In genomic region chr5:76337100-76337499, GRCm38 (mm10) we compare ENCODE assay signal across 35 mouse cellular contexts. TPM values are rescaled to one million over a fixed set of nuclear protein-coding genes. Genes with fewer than 3 reads are reported as not detected.
DNase-seq lines count a peak whose midpoint lies in the region; ATAC-seq lines count a peak whose summit lies in the region.
"Had no signal": no experiment of that assay in that cellular context is flagged by ENCODE, and none has a peak within 500 bp of the region (broad histone marks: within the 10 kb centered on the region; RNA-seq: fewer than 3 reads in every experiment).

No protein-coding gene starts in this region.

- no peak overlapping the region for H3K27ac ChIP-seq in hindbrain, embryonic 12.5 days
- H3K27ac ChIP-seq: embryonic facial prominence, embryonic 13.5 days; forebrain, embryonic 12.5 days; kidney, postnatal 0 days; limb, embryonic 12.5 days; midbrain, embryonic 13.5 days; neural tube, embryonic 12.5 days had no signal

- peak; percentile 88 for ATAC-seq in granulocyte monocyte progenitor cell, adult 5-6 weeks (replicated peaks; ENCODE audit: poor library complexity, severe bottlenecking)
- ATAC-seq in megakaryocyte progenitor cell, adult 5-6 weeks (replicated peaks; ENCODE audit: poor library complexity) = peak; percentile 81
- no peak for ATAC-seq in hindbrain, embryonic 12.5 days (ENCODE audit: low FRiP score)
- ATAC-seq: liver, postnatal 0 days; midbrain, embryonic 13.5 days; Patski had no signal

- peak; percentile 45 for DNase-seq in 416B (ENCODE audit: low read depth)
- DNase-seq in CD4-positive, CD25-positive, alpha-beta regulatory T cell, adult 2 months (ENCODE audit: low read depth, low spot score) = peak; percentile 13
- DNase-seq in left cerebral cortex, postnatal 25 days (ENCODE audit: low spot score in 2 of 2) = no peak
- DNase-seq in urinary bladder, postnatal 36 days (ENCODE audit: low spot score in 2 of 2) = no peak
- DNase-seq: adrenal gland, postnatal 36 days; cerebellum, adult 11-12 months; cerebellum, postnatal 10 days; embryo, embryonic 11 days; kidney, adult 2 months; liver, postnatal 0 days; lung, postnatal 10 days; retina, postnatal 1 day; thymus, adult 18-20 months had no signal

- 86% methylated on average over 8 of the region's 8 CpGs for WGBS in hindbrain, embryonic 12.5 days

- no peaks in the 10 kb centered on the region for H3K9me3 ChIP-seq in hindbrain, embryonic 12.5 days (replicated peaks)
- H3K9me3 ChIP-seq: embryonic facial prominence, embryonic 13.5 days; forebrain, embryonic 12.5 days; limb, embryonic 12.5 days; midbrain, embryonic 13.5 days; neural tube, embryonic 12.5 days had no signal

- H3K4me2 ChIP-seq in hindbrain, embryonic 12.5 days (replicated peaks) = no peak overlapping the region
- H3K4me2 ChIP-seq: embryonic facial prominence, embryonic 13.5 days; forebrain, embryonic 12.5 days; heart, embryonic 11.5 days; limb, embryonic 12.5 days; liver, embryonic 11.5 days; midbrain, embryonic 13.5 days; neural tube, embryonic 12.5 days had no signal

- intact Hi-C loops in left cerebral cortex, postnatal 25 days (cut with DNase I) = no loop called here

- no peaks in the 10 kb centered on the region for H3K4me1 ChIP-seq in hindbrain, embryonic 12.5 days
- H3K4me1 ChIP-seq: embryonic facial prominence, embryonic 13.5 days; limb, embryonic 12.5 days; midbrain, embryonic 13.5 days; neural tube, embryonic 12.5 days had no signal

- no peak overlapping the region for H3K4me3 ChIP-seq in hindbrain, embryonic 12.5 days
- H3K4me3 ChIP-seq: embryonic facial prominence, embryonic 13.5 days; erythroblast, embryonic 14.5 days; forebrain, embryonic 12.5 days; limb, embryonic 12.5 days; midbrain, embryonic 13.5 days; neural tube, embryonic 12.5 days had no signal

- H3K36me3 ChIP-seq in hindbrain, embryonic 12.5 days = no peaks in the 10 kb centered on the region
- H3K36me3 ChIP-seq: embryonic facial prominence, embryonic 13.5 days; forebrain, embryonic 12.5 days; limb, embryonic 12.5 days; midbrain, embryonic 13.5 days; neural tube, embryonic 12.5 days had no signal

- H3K27me3 ChIP-seq in hindbrain, embryonic 12.5 days = no peaks in the 10 kb centered on the region
- H3K27me3 ChIP-seq: embryonic facial prominence, embryonic 13.5 days; forebrain, embryonic 12.5 days; limb, embryonic 12.5 days; midbrain, embryonic 13.5 days; neural tube, embryonic 12.5 days had no signal

- H3K9ac ChIP-seq in hindbrain, embryonic 12.5 days = no peak overlapping the region
- H3K9ac ChIP-seq: embryonic facial prominence, embryonic 13.5 days; forebrain, embryonic 12.5 days; limb, embryonic 12.5 days; liver, postnatal 0 days; midbrain, embryonic 13.5 days; neural tube, embryonic 12.5 days had no signal

RNA-seq across cellular contexts. Expression of gene Pdcl2, which starts 6.1 kb away (rescaled TPM):
- not detected in 2 replicates for total RNA-seq in granulocyte monocyte progenitor cell, adult 5-6 weeks (2014; fragmentation: Nextera tagmentation)
- not detected in 2 replicates for total RNA-seq in granulocyte monocyte progenitor cell, adult 5-6 weeks (2017)
- total RNA-seq in megakaryocyte progenitor cell, adult 5-6 weeks (2015) = not detected in 2 replicates
- not detected in 2 replicates for total RNA-seq in megakaryocyte progenitor cell, adult 5-6 weeks (2017)
- total RNA-seq in left cerebral cortex, postnatal 25 days (2021) = not detected
- not detected in 2 replicates for polyA plus RNA-seq in hindbrain, embryonic 12.5 days (2016; fragmentation: Nextera tagmentation; extraction: Ambion mirVana)
- total RNA-seq: adrenal gland, adult 18-20 months; adrenal gland, postnatal 36 days; gastrocnemius, adult 8-10 months; layer of hippocampus, postnatal 25 days had no signal
- polyA plus RNA-seq: C2C12; embryonic facial prominence, embryonic 13.5 days; erythroblast, embryonic 14.5 days; forebrain, embryonic 12.5 days; gonadal fat pad, adult 2 months; heart, embryonic 11.5 days; heart, postnatal 0 days; hindbrain, embryonic 11.5 days; kidney, postnatal 0 days; large intestine, adult 2 months; limb, embryonic 12.5 days; liver, embryonic 11.5 days; liver, postnatal 0 days; midbrain, embryonic 13.5 days; neural tube, embryonic 12.5 days; Patski; stomach, embryonic 16.5 days had no signal

RNA-seq across cellular contexts. Expression of gene Nmu, which starts 26.5 kb away (rescaled TPM):
- total RNA-seq in granulocyte monocyte progenitor cell, adult 5-6 weeks (2014; fragmentation: Nextera tagmentation) = not detected in 2 replicates
- total RNA-seq in granulocyte monocyte progenitor cell, adult 5-6 weeks (2017) = not detected in 2 replicates
- not detected in 2 replicates for total RNA-seq in megakaryocyte progenitor cell, adult 5-6 weeks (2015)
- not detected in 2 replicates for total RNA-seq in megakaryocyte progenitor cell, adult 5-6 weeks (2017)
- not detected for total RNA-seq in left cerebral cortex, postnatal 25 days (2021)
- polyA plus RNA-seq in hindbrain, embryonic 12.5 days (2016; fragmentation: Nextera tagmentation; extraction: Ambion mirVana) = 0.27 TPM in 1 of 2 replicates, not detected in the other
- total RNA-seq: adrenal gland, adult 18-20 months; adrenal gland, postnatal 36 days; gastrocnemius, adult 8-10 months; layer of hippocampus, postnatal 25 days had no signal
- polyA plus RNA-seq: erythroblast, embryonic 14.5 days; forebrain, embryonic 12.5 days; heart, embryonic 11.5 days; heart, postnatal 0 days; hindbrain, embryonic 11.5 days; kidney, adult 2 months; kidney, postnatal 0 days; liver, embryonic 11.5 days; liver, postnatal 0 days; midbrain, embryonic 13.5 days; Patski had no signal

RNA-seq across cellular contexts. Expression of gene Clock, which starts 32.5 kb away (rescaled TPM):
- total RNA-seq in granulocyte monocyte progenitor cell, adult 5-6 weeks (2014; fragmentation: Nextera tagmentation) = 10.6 and 12.5 TPM in 2 replicates
- total RNA-seq in granulocyte monocyte progenitor cell, adult 5-6 weeks (2017) = 8.0 and 12.3 TPM in 2 replicates
- total RNA-seq in megakaryocyte progenitor cell, adult 5-6 weeks (2015) = 5.9 and 6.1 TPM in 2 replicates
- total RNA-seq in megakaryocyte progenitor cell, adult 5-6 weeks (2017) = 7.1 and 7.5 TPM in 2 replicates
- 10 to 100 TPM; 54.5 to 56.3 TPM for total RNA-seq in left cerebral cortex, postnatal 25 days (2021)
- 15.0 and 15.8 TPM in 2 replicates for polyA plus RNA-seq in hindbrain, embryonic 12.5 days (2016; fragmentation: Nextera tagmentation; extraction: Ambion mirVana)

Comparison
In these comparisons a context has a peak if more than half of its experiments do, and no peak if none do; other contexts are left out.
1. DNase-seq: peak in 416B (single experiment) and CD4-positive, CD25-positive, alpha-beta regulatory T cell, adult 2 months (single experiment); none in left cerebral cortex, postnatal 25 days (0 of 2) and urinary bladder, postnatal 36 days (0 of 2).
2. RNA of gene Clock, which starts 32.5 kb away (total RNA-seq): 54.5 to 56.3 TPM in left cerebral cortex, postnatal 25 days; 8.0 to 12.5 TPM in granulocyte monocyte progenitor cell, adult 5-6 weeks and 5.9 to 7.5 TPM in megakaryocyte progenitor cell, adult 5-6 weeks; every median in the first group is over 4 times any median in the second.